Mouse (Mus musculus) mammary gland, adult 2 months (tissue): ENCODE measurements around the gene Prep. TPM values are rescaled to one million over a fixed set of nuclear protein-coding genes. Genes with fewer than 3 reads are reported as not detected.

Experiments used
- polyA plus RNA-seq: library from polyadenylated mRNA; depleted of rRNA; stranded (reverse); fragments of >200 nt; gene quantifications from 2 replicates; pipeline ENCODE4 v1.2.3, GENCODE M21; 2012; ENCODE audit warnings: low replicate concordance; rRNA removed

Gene Prep
- 6.5 and 7.6 TPM in 2 replicates for polyA plus RNA-seq

GRCm38 (mm10) chr10:45066931-45067308, at the start of gene Prep:
Prep (plus strand) TSS chr10:45067203.

GRCm38 (mm10) chr10:45177798-45178197, 110.8 kb downstream of the Prep start, which contains the start of gene Popdc3:
Popdc3 (plus strand) TSS chr10:45178098.

Other genes starting within 250 kb of the Prep start
- gene Popdc3, start 110.9 kb downstream of the Prep start, polyA plus RNA-seq, result 5.1 TPM in 1 of 2 replicates, not detected in the other